Mouse (Mus musculus) bone marrow macrophage, adult 2 months (primary cell): ENCODE data around the gene Spem1. TPM values are rescaled to one million over a fixed set of nuclear protein-coding genes. Genes with fewer than 3 reads are reported as not detected.

Experiments
- H3K27ac ChIP-seq: 2 replicates; pipeline ENCODE4 v1.5.1; 2012; ENCODE audit warnings: low read depth, low read length; ENCODE audit not compliant: insufficient read depth
- H3K4me1 ChIP-seq: 2 replicates; pipeline ENCODE4 v1.6.1; 2012; ENCODE audit warnings: low read length; ENCODE audit not compliant: control insufficient read depth, insufficient read depth
- H3K4me3 ChIP-seq: 2 replicates; pipeline ENCODE4 v1.5.1; 2012; ENCODE audit warnings: mild to moderate bottlenecking, low read length, moderate library complexity; ENCODE audit not compliant: insufficient read depth
- CTCF ChIP-seq: IDR thresholded peaks from 2 replicates; pipeline ENCODE4 v1.5.1; 2012; ENCODE audit warnings: low read depth, mild to moderate bottlenecking, low read length, moderate library complexity
- POLR2A ChIP-seq: IDR thresholded peaks from 2 replicates; pipeline ENCODE4 v1.6.1; 2012; ENCODE audit warnings: mild to moderate bottlenecking, low read depth, low read length, borderline replicate concordance
- polyA plus RNA-seq: library from polyadenylated mRNA; stranded (reverse); fragments of >200 nt; gene quantifications from 2 replicates; pipeline ENCODE4 v1.2.4, GENCODE M21; 2012; ENCODE audit not compliant: missing spikeins, insufficient read depth, insufficient read length

The Spem1 gene
- polyA plus RNA-seq, 1 experiment, result not detected

GRCm38 (mm10) chr11:69815155-69815554 lies 6.8 kb downstream of the Spem1 start, which contains the start of gene Gm39566:
Gene Gm39566 (minus strand): TSS chr11:69815298.
- H3K27ac ChIP-seq, result no peak within 1 kb of the TSS
- no peak for TF ChIP-seq CTCF
- H3K4me1 ChIP-seq, result no peaks in the 10 kb centered on the region
- no peak within 1 kb of the TSS for H3K4me3 ChIP-seq

DNA sequence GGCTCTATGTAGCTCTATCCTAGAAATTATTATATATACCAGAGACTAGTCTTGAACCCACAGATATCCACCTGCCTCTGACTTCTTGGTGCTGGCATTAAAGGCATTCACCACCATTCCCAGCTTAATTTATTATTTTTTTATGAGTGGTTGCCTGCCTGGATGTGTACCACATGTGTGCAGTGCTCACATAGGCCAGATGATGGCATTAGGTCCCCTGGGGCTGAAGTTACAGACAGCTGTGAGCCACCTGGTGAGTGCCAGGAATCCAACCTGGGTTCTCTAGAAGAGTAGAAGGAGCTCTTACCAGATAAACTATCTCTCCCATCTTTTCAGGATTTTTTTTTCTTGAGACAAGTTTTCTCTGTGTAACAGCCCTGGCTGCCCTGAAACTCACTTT lies 11.7 kb downstream of the Spem1 start:
- no peaks in the 10 kb centered on the region for H3K4me1 ChIP-seq
- TF ChIP-seq POLR2A (no peak), CTCF (no peak)
- H3K4me3 ChIP-seq, result no peak overlapping the region
- H3K27ac ChIP-seq, result no peak overlapping the region

DNA sequence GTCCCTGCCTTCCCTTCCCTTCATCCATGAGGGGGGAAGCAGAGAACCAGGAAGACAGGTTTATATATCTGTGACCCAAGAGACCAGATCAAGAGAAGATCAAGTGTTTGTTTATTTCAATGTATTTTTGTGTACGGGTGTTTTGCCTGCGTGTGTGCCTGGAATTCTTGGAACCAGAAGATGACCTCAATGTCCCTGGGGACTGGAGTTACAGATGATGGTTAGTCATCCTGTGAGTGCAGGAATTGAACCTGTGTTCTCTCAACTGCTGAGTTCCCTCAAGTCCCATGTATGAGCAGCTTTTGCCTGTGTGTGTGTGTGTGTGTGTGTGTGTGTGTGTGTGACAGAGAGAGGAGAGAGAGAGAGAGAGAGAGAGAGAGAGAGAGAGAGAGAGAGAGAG lies 14.3 kb downstream of the Spem1 start:
- Histone ChIP-seq H3K4me3 (no peak overlapping the region), H3K4me1 (peaks cover 3% of the 10 kb centered on the region; the same call in 1 of the 2 replicates), H3K27ac (no peak overlapping the region)
- TF ChIP-seq POLR2A (no peak), CTCF (no peak)

DNA sequence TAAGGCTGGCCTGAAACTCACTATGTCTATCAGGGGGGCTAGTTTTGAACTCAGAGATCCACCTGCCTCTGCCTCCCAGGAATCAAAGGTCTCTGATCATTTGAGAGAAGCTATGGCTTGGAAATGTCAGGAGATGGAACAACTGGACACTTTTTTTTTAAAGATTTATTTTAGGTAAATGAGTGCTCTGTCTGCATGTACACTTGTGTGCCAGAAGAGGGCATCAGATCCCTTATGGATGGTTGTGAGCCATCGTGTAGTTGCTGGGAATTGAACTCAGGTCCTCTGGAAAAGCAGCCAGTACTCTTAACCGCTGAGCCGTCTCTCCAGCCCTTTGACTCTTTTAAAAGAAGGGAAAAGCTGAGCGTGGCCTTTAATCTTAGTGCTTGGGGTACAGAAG lies 15.6 kb downstream of the Spem1 start:
- TF ChIP-seq POLR2A (no peak), CTCF (no peak)
- Histone ChIP-seq H3K27ac (no peak overlapping the region), H3K4me1 (peaks cover 3% of the 10 kb centered on the region; the same call in 1 of the 2 replicates), H3K4me3 (no peak overlapping the region)

DNA sequence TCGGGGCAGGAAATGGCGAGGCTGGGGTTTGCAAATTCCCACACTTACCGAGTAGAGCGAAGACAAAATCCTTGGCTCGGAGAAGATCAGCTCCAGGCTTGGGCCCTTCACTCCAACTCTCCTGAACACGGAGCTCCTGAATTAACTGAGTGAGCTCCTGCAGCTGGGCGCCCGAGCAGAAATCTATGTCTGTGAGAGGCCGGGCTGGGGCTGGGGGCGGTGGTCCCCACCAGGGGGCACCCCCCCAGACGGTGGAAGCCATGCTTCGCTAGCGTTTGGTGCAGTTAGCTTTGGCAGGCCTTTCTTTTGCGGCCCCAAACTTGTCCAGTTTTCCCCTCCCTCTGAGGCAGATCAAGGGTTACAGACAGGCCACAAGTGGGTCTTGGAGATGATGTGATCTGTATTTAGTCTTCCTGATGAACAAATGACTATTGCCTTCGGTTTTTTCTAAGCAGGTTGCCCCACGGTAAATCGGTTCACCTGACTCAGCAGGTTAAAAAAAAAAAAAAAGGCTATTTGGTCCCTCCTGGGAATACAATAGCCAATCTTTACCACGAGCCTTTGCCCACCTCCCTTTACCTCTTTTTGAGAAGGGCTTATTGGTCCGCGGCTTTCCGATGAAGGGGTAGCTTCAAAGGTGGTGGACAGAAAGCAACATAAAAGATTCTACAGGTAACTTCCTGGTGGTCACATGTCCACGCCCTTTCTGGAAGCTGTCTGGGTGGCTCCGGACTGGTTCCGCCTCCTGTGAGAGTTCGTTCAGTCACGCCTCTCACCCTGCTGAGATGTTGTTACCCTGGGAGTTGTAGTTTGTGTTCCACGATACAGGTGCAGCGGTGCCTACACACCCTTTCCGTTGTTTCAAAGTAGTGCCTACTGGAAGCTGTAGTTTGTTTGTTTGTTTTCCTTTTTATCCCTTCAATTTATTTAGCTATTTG lies 16.7 kb downstream of the Spem1 start, which contains the start of gene Tmem102:
Tmem102 (minus strand) TSS at position 653 of the 938 bp plus-strand sequence.
- no peak within 1 kb of the TSS for H3K4me3 ChIP-seq
- H3K27ac ChIP-seq, result no peak within 1 kb of the TSS
- TF ChIP-seq POLR2A, result no peak
- no peak for TF ChIP-seq CTCF
- H3K4me1 ChIP-seq, result peaks cover 3% of the 10 kb centered on the region; the same call in 1 of the 2 replicates

- no peak overlapping the region for H3K27ac ChIP-seq
- TF ChIP-seq POLR2A, result no peak
- no peak for TF ChIP-seq CTCF
- no peak overlapping the region for H3K4me3 ChIP-seq
- peaks cover 3% of the 10 kb centered on the region; the same call in 1 of the 2 replicates for H3K4me1 ChIP-seq
Measured at GRCm38 (mm10) chr11:69804652-69804940, 17.4 kb downstream of the Spem1 start.

DNA sequence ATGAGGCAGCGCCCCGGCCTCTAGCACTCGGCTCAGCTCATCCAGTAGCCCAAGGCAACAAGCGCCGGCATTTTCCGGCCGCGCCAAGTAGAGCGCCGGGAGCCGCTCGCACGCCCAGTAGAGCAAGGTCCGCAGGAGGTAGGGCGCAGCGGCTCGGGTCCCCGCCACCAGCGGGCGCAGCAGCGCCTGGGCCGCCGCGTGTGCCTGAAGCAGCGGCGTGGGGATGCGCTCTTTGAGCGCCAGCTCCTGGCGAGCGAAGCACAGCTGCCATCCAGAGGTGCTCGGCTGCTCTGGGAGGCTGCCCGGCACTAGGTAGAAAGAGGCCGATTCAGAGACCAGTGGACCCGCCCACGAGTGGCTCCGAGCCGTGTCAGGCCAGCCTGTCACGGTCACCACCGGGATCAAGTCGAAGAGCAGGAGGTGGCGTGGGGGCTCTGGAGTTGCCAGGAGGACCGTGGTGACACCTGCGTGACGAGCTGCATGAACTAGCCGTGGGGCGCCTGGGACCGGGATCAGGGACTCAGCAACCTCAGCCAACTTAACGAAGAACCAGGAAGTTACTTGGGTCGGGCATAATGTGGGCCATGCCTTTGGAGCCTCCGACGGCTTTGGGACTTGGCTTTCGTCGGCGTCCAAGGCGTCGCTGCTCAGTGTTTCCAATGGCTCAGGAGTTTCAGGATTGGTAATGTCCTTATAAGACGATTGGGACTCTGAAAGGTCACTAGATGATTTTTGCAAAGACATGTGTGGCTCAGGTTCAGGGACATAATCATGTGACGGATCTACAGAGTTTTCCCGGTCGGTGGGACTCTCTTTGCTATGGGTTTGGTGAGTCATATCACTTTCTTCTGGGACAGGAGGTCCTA lies 18.0 kb downstream of the Spem1 start:
- peak overlapping the region; percentile 75 for H3K4me3 ChIP-seq
- TF ChIP-seq POLR2A (no peak), CTCF (peak; percentile 13; the same call in 1 of the 2 replicates)
- peaks cover 6% of the 10 kb centered on the region for H3K4me1 ChIP-seq
- H3K27ac ChIP-seq, result peak overlapping the region; percentile 49

DNA sequence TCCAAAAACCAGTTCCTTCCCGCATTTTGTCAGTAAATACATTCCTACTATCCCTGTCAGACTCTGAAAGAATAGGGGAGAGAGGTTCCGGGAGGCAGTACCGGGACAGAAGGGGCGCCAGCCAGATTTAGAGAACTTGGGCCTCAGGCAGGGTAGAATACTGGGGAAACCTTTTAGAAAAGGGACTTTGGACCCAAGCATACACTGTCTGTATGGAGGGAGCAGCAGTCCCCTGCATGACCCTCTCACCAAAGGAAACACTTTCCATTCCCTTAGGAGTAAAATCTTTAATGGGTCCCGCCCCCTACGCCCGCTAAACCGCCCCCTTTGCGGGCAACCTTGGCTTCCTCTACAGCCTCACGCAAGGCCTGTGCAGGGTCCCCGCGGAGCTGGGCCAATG lies 18.7 kb downstream of the Spem1 start:
- TF ChIP-seq CTCF, result no peak
- no peak for TF ChIP-seq POLR2A
- Histone ChIP-seq H3K4me1 (peaks cover 13% of the 10 kb centered on the region), H3K27ac (peak overlapping the region; percentile 49), H3K4me3 (peak overlapping the region; percentile 75)

DNA sequence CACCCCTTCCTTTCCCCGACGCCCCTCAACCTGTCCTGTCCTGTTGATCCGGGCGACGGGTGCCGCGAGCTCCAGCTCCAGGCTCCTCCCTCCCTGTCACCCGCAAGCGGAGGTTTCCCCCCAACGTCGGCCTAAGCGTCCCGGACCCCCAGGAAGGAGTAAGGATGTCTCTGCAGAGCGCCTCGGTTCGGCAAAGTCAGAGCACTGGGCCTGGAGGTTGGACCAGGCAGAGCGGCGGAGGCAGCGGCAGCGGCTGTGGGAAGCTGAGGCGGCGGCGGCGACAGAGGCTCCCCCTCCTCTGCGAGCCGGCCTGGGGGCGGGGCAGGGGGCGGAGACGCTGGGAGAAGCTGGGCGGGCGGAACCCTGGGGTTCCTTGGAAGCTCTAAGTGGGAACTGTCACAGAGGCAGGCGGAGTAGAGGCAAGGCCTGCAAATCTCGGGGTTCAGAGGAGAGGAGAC lies 19.3 kb downstream of the Spem1 start:
- Histone ChIP-seq H3K27ac (peak overlapping the region; percentile 60), H3K4me1 (peaks cover 19% of the 10 kb centered on the region), H3K4me3 (peak overlapping the region; percentile 75)

More for the DNA sequence above, 19.3 kb downstream of the Spem1 start:
- TF ChIP-seq CTCF (no peak), POLR2A (no peak)
